Mouse (Mus musculus): ENCODE data around the gene Tap2.
A peak's percentile ranks its signal among the peaks of the same experiment; 100 is the strongest.
"Not testable (repeated sequence)": the region's sequence is repeated elsewhere in the genome, so short reads cannot be mapped to it uniquely, and the experiment has no call there.

The Tap2 gene

DNA sequence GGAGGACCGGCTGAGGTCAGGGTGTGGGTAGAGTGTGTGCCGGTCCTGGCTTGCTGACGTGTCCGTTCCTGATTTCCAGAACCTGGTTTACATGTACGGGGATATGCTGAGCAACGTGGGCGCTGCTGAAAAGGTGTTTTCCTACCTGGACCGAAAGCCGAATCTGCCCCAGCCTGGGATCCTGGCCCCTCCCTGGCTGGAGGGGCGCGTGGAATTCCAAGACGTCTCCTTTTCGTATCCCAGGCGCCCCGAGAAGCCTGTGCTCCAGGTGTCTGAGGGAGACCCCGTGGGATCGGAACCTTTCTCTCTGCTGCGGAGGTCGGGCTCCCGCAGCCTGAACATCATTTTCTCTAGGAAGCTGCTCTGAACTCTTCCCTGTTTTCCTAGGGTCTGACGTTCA, 10.6 kb downstream of the Tap2 start:
- peak; percentile 35 for DNase-seq (ENCODE audit: low spot score)

DNA sequence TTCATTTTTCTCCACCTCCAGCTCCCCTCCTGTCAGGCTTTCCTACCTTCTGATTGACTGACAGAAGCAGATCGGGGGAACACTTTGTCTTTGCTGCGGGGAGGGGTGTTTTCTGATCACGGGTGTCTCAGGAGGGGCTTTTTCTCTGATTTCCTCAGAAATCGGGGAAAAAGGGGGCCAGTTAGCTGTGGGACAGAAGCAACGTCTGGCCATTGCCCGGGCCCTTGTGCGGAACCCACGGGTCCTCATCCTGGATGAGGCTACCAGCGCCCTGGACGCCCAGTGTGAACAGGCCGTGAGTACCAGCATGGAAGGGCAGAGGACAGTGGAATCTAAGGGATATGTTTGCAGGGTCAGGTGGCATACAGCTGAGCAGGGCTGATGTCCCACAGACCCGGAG, 11.8 kb downstream of the Tap2 start:
- DNase-seq (ENCODE audit: low spot score): no peak

DNA sequence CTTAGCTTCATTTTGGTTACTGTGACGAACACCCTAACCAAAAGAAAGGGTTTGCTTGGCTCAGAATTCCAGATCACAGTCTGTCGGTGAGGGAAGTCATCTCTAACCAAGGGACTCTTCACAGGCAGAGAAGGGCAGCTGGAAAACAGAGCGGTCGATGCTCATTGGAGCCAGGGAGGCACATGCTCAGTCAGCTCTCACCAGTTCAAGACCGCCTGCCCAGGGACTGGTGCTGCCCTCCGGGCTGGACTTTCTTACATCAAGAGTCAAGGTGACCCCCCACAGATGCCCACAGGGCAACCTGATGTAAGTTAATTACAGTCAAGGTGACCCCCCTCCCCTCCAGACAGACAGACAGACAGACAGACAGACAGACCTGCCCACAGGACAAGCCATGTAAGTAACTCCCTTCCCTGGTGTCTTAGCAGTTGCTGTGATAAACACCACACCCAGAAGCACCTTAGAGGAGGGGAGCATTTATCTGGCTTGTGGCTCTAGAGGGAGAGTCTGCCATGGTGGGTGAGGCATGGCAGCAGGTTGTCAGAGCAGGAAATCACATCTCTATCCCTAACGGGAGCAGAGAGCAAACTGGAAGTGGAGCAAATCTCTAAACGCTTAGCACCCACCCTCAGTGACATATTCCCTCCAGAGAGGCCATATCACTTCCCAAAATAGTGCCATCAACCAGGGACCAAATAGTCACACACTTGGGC, 14.0 kb downstream of the Tap2 start:
- DNase-seq (ENCODE audit: low spot score): peak; percentile 31

DNA sequence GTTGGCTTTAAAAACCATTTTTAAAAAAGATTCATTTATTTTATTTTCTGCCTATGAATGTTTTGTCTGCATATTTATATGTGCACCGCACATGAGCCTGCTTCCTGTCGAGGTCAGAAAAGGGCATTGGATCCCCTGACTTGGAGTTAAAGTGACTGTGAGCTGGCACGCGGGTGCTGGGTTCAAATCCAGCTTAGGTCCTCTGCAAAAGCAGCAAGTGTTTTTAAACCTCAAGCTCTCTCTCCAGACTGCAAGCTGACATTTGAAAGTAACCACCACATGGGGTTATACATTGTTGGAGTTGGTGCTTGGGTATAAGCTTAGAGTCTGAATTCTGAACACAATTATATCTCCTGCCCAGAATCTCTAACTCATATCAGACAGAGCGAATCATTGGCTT, 14.7 kb downstream of the Tap2 start:
- peak; percentile 38 for DNase-seq (ENCODE audit: low spot score)

DNA sequence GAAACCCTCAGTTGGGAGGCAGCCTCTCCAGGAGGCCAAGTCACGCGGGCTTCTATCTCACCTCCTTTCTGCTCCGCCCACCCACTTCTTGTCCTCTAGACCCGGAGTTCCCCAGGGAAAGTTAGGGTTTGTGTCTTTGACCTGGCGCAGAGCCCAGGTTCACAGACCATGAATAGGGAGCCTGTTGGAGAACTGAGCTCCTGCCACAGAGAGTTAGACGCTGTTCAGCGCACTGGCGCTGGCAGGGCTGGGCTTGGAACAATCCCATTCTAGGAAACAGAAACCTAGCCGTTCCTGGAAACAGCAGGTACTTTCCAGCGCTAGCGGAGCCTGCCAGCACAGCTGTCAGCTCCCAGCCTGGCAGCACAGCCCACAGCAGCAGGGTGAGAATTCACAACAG, 15.3 kb downstream of the Tap2 start:
- peak; percentile 61 for DNase-seq (ENCODE audit: low spot score)

DNA sequence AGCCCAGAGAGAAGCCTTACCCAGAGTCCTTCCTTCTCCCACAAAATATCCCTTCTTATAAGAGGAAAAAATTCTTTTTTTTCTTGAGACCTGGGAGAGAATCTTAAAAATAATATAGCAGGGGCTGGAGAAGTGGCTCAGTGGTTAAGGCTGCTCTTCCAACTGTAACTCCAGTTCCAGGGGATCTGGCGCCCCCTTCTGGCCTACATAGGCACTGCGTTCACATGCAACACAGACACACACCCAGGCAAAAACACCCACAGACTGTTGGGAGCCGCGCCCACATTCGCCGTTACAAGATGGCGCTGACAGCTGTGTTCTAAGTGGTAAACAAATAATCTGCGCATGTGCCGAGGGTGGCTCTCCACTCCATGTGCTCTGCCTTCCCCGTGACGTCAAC, 15.8 kb downstream of the Tap2 start:
- peak; percentile 79 for DNase-seq (ENCODE audit: low spot score)

DNA sequence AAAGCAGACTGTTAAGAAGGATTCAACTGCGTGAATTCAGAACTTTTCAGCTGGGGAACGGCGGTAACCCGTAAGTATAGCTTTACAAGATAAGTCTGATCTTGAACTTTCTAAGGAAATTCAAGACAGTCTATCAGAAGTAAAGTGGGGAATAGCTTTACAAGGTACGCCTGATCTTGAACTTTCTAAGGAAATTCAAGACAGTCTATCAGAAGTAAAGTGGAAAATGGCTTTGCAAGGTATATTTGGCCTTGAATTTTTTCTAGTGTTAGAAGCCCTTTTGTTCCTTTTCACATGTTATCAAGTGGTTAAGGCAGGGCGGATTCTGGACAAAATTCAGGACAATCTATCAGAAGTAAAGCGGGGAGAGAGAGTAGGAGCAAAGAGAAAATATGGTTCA, 16.5 kb downstream of the Tap2 start:
- not testable (repeated sequence) for DNase-seq (ENCODE audit: low spot score)

DNA sequence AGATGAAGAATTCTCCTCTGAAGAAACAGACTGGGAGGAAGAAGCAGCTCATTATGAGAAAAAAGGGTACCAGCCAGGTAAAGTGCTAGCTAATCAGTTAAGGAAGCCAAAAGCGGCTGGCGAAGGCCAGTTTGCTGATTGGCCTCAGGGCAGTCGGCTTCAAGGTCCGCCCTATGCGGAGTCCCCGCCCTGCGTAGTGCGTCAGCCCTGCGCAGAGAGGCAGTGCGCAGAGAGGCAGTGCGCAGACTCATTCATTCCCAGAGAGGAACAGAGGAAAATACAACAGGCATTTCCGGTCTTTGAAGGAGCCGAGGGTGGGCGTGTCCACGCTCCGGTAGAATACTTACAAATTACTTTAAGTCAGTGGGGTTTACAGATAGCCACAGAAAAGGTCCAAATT, 17.1 kb downstream of the Tap2 start:
- not testable (repeated sequence) for DNase-seq (ENCODE audit: low spot score)

DNA sequence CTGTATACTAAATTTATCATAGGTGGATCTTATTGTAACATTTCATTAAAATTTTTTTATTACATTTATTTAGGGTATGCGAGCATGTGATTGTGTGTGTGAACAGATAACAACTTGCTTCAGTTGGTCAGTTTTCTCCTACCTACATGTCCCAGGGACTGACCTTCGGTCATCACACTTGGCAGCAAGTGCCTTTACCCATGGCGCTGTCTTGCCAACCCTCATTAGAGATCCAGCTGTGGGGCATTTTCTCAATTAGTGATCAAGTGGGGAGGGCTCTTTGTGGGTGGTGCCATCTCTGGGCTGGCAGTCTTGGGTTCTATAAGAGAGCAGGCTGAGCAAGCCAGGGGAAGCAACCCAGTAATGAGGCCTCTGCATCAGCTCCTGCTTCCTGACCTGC, 21.5 kb downstream of the Tap2 start:
- no peak for DNase-seq (ENCODE audit: low spot score)

DNA sequence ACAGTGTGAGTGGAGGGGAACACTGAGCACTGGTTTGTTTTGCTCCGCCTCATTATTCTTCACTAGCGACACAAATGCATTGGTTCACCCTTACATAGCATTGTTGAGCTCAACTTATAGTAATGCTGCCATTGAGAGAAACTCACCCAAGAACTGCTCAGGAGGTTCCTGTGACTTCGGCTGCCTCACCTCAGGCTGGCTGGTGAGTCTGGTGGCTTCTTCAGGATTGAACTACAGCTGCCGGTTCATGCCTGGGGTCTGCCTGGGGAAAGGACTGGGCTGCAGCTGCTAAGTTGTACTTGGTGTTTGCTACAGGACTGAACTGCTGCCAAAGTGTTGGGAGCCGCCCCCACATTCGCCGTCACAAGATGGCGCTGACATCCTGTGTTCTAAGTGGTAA, 22.1 kb downstream of the Tap2 start:
- DNase-seq (ENCODE audit: low spot score): peak; percentile 27

DNA sequence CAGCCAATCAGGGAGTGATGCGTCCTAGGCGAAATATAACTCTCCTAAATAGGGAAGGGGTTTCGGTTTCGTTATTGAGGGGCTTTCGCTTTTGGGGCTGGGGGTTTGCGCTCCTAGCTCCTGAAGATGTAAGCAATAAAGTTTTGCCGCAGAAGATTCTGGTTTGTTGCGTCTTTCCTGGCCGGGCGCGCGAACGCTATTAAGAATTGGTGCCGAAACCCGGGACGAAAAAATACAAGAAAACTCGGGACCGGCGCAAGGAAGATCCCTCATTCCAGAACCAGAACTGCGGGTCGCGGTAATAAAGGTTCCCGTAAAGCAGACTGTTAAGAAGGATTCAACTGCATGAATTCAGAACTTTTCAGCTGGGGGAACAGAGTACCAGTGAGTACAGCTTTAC, 22.6 kb downstream of the Tap2 start:
- peak; percentile 51 for DNase-seq (ENCODE audit: low spot score)

DNA sequence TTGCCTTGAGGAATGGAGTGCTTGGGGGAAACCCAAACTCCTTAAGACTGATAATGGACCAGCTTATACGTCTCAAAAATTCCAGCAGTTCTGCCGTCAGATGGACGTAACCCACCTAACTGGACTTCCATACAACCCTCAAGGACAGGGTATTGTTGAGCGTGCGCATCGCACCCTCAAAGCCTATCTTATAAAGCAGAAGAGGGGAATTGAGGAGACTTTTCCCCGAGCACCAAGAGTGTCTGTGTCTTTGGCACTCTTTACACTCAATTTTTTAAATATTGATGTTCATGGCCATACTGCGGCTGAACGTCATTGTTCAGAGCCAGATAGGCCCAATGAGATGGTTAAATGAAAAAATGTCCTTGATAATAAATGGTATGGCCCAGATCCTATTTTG, 27.6 kb downstream of the Tap2 start:
- peak; percentile 28 for DNase-seq (ENCODE audit: low spot score)

DNA sequence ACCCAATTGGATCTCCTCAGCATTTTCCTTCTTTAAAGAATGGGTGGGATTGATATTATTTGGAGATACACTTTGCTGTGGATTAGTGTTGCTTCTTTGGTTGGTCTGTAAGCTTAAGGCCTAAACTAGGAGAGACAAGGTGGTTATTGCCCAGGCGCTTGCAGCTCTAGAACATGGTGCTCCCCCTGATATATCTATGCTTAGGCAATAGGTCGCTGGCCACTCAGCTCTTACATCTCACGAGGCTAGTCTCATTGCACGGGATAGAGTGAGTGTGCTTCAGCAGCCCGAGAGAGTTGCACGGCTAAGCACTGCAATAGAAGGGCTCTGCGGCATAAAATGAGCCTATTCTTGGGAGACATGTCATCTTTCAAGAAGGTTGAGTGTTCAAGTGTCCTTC, 28.7 kb downstream of the Tap2 start:
- peak; percentile 22 for DNase-seq (ENCODE audit: low spot score)

DNA sequence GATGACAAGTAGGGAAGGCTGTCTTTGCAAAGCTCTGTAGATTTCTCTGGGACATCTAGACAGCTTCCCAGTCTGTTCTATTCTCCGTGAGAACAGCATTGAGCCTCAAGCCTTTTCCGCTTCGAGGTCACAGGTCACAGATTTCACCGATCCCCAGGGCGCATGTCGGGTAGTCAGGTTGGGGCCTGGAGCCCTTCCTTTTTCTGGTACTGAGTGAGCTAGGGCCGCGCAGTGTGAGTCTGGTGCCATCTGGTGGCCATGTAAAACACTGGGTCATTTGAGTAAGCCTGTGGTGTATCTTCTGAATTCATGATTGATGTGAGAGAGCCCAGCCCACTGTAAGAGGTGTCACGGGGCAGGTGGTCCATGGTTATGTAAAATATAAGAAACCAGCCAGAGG, 31.6 kb downstream of the Tap2 start:
- peak; percentile 80 for DNase-seq (ENCODE audit: low spot score)

DNA sequence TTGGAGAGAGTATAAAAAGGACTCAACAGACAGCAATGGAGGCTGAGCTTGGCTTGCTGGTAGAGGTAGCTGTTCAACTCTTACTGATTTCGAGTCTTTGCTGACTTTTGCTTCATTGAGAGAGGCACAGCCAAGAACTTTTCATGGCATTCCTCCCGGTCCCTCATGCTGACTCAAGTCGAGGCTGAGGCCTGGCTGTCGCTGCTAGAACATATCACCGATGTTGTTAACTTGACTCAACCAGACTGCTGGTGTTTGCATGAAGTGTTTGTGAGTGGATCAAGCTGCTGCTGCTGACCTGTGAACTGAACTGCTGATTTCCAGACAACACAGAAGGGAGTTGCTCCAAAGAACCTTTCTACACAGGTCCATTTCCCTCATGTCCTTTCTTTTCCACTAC, 33.4 kb downstream of the Tap2 start:
- DNase-seq (ENCODE audit: low spot score): peak; percentile 26

DNA sequence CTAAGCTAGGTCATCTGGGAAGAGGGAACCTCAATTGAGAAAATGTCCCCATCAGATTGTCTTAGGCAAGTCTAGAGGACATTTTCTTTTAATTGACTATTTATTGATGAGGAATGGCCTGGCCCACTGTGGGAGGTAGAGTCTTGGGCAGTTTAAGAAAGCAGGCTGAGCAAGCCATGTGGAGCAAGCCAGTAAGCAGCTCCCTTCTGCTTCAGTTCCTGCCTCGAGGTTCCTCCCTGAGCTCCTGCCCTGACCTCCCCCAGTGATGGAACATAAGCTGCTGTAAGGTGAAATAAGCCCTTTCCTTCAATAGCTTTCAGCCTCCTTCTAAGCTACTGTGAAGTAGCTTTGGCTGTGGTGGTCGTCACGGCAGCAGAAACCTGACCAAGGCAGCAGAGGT, 34.4 kb downstream of the Tap2 start:
- peak; percentile 23 for DNase-seq (ENCODE audit: low spot score)

DNA sequence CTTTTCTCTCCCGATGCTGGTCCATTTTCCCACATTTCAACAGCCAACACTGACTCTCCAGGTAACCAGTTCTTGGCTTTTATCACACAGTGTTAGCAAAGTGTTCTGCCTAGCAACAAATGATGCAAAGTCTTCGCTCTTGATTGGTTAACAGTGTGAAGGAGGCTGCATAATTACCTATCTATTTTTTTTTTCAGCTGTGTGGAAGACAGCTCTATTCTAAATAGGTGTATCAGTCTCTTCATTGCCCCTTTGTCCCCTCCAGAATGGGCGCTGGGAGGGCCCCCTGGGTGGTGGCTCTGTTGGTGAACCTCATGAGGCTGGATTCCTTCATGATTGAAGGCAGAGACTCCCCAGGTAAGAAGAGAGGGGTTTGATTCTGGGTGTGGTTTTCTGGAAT, 35.4 kb downstream of the Tap2 start, which contains the start of gene H2-Ob:
TSS of gene H2-Ob (plus strand) at position 198 of the 400 bp plus-strand sequence.
- peak; percentile 45 for DNase-seq (ENCODE audit: low spot score)

DNA sequence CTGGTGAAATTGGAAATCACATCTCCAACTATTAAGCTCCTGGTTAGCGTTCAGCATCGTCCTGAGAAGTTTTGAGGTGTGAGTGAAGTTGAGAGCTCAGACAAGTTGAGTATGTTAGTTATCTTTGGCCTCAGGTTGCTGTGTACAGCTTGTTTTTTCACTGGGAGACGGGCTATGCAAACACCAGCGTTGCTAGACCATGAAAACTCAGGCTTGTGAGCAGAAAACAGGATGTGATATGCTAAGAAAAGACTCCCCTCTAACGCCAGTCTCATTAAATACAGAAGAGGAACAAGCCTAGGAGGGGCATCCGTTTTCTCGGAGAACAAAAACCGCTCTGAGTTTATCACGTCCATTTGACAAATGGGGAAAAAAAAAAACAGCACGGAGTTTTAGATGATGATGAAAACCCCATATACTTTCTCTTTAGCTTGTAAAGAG, 36.3 kb downstream of the Tap2 start:
- DNase-seq (ENCODE audit: low spot score): no peak

DNA sequence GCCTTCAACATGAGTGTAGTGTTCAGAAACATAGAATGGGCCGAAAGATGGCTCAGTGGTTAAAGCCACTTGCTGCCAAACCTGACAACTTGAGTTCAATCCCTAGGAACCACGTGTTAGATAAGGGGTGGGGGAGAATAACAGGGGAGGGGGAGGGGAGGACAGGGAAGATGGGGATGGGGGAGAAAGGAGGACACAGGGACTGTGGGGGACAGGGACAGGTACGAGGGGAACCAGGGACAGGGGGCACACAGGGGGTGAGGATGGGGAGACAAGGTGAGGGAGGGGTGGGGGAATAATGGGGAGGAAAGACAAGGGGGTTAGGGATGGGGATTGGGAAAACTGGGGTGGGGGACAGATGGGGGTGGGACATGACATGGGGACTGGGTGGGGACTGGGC, 37.0 kb downstream of the Tap2 start:
- peak; percentile 19 for DNase-seq (ENCODE audit: low spot score)

DNA sequence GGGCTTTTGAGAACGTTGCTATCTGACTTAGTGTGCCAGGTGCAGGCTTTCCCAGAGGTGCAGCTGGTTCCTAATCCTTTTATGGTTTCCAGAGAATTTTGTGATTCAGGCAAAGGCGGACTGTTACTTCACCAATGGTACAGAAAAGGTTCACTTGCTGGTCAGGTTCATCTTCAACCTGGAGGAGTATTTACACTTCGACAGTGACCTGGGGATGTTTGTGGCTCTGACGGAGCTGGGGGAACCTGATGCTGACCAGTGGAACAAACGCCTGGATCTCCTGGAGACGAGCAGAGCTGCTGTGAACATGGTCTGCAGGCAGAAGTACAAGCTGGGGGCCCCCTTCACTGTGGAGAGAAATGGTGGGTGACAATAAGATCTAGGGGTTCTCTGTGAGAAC, 37.6 kb downstream of the Tap2 start:
- DNase-seq (ENCODE audit: low spot score): peak; percentile 8

DNA sequence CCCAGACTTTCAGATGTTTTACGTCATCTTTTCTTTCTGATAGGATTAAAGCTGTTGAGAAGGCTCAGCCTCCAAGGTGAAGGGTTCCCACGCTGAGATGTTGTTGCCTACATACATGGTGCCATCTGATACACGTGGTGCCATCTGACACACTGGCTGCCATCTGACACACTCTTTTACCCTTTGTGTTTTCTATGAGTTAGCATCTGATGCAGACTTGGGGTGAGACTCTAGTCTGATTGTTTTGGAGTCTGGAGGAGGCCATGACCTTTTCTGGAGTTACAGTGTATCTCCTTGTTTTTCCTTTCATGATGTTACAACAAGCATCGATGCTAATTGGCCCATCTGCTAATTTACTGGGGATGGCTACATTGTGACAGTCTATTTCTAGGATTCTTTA, 41.3 kb downstream of the Tap2 start:
- DNase-seq (ENCODE audit: low spot score): peak; percentile 25

DNA sequence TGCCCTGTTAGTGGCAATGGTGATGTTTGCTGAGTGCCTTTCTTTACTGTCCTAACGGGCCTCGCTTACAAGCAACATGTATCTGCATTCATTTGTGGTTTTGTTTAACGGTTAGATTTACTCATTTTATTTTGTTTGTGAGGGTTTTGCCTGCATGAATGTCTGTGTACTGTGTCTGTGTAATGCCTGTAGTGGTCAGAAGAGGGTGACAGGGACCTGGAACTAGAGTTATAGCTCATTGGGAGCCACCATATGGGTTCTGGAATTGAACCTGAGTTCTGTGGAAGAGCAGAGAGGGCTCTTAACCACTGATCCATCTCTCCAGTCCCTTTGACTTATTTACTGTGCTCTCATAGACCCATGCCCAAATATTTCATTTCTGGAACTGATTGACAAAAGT, 43.7 kb downstream of the Tap2 start:
- DNase-seq (ENCODE audit: low spot score): no peak

DNA sequence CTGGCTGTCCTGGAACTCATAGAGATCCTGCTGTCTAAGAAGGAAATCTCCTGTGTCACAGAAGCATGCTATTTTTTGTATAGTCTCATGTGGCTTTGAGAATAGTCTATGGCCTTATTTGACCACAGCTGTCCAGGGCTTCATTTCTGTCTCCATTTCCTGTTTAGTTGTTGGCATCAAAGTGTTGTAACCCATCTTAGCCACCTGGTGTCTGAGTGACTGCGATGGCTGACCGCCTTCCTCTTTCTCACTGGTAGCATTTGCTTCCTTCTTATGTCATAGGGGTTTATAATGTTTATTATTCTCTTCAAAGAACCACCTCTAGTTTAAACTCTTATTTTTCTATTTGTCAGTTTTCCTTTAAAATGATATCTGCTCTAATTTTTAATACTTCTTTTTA, 45.4 kb downstream of the Tap2 start:
- DNase-seq (ENCODE audit: low spot score): peak; percentile 17

DNA sequence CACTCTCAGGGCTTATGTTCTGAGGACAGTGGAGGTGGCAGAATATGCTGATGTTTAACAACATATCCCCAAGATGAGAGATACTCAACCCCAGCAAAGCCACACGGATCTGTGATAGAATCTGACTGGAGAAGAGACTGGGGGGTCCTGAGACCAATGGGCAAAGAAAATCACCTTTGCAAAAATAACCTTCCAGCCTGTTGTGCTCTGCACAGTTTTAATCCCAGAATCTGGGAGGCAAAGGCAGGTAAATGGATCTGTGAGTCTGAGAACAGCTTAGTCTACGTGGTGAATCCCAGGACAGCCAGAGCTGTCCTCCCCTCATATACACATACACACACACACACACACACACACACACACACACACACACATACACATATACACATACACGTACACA, 46.0 kb downstream of the Tap2 start:
- DNase-seq (ENCODE audit: low spot score): no peak
